Mouse (Mus musculus) c-Kit-positive CD71-negative TER-119-negative erythroid progenitor cells, embryonic 14.5 days (primary cell): ENCODE measurements at regions not wholly inside any gene's neighbourhood (a gene's known extent, or its start where the extent isn't known, plus 50 kb on each side); places are given as distances from the start of the nearest gene placed in this dataset.

Experiments used
- DNase-seq: peaks from one replicate; pipeline ENCODE4 v3.0.0-alpha.2; 2013; ENCODE audit warnings: low read depth

DNA sequence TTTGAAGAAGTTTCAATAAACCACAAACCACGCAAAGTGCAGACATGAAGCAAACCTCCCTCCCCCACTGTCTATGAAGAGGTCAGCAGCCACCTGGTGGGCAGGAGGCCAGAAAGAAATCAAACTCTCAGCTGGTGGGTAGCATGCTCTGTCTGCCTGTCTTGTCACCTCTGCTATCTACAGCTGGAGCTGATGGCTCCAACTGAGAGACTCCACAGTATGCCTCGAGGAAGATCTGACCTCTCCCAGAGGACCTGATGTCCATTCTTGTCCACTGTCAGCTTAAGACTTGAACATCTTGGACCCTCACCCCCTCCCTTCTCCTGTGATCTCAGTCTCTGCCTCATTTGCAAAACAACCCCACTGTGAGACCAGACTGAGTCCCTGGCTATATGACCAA lies 585.0 kb upstream of the Cdh11 start:
- DNase-seq, result no peak

DNA sequence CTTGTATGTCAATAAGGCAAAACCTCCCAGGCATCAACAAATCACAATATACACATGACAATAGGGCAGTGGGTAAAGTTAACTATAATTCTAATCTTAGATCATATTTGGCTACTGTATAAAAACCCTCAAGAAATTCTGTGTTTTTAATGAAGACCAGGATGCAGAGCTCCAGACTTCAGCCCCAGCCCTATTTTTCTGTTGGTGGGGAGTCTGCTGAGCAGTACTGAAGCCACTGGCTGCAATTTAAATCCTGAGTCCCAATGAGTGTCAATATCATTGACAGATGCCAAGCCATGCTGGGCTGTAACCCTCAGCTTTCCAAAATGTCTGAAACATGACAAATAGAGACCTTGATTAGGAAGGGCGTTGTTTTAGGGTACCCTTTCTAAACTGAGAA lies 587.6 kb upstream of the Cdh11 start:
- DNase-seq, result no peak

- DNase-seq, result no peak
Measured at GRCm38 (mm10) chr8:103374151-103374550, 588.7 kb upstream of the Cdh11 start.

GRCm38 (mm10) chr8:103378545-103378944 lies 593.1 kb upstream of the Cdh11 start:
- no peak for DNase-seq

- no peak for DNase-seq
Measured at GRCm38 (mm10) chr8:103381575-103381974, 596.1 kb upstream of the Cdh11 start.

DNA sequence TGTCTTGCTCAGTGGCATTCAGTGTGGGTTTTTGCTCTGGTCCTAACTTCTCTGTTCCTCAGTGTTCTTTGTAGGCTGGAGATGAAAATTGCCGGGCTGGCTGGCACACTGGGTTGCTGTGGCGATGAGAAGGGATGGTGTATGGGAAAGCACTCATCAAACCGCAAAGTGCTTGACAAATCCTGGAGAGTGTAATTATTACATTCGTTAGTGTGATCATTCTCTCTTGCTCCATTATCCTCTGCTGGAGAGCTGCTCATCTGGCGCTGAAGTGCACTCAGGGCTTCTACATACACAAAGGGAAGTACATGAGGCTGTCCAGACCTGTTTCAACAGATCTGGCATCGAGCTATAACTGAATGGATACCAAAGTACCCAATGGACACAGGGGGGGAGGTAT lies 605.9 kb upstream of the Cdh11 start:
- DNase-seq, result no peak

GRCm38 (mm10) chr8:103395316-103395715 lies 609.9 kb upstream of the Cdh11 start:
- no peak for DNase-seq

- DNase-seq, result no peak
Measured at GRCm38 (mm10) chr8:103398179-103398578, 612.7 kb upstream of the Cdh11 start.

DNA sequence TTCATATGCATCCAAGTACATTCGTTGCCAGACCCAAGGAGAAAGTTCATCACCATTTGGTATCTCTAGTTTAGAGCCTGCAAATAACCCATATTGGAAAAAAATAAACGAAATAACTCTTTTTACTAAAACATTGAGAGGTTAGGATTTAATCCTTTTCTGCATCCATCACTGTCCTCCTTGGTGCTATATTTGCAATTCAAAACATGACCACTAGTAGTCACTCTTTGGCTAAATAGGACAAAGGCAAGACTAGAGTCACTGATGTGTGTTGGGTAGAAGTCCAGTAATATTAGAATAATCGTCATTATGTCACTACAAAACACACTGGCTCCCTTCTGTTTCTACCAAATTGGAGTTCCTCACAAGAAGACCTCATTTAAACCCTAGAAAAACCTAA lies 614.0 kb upstream of the Cdh11 start:
- DNase-seq, result no peak

GRCm38 (mm10) chr8:103400143-103400542 lies 614.7 kb upstream of the Cdh11 start:
- no peak for DNase-seq

DNA sequence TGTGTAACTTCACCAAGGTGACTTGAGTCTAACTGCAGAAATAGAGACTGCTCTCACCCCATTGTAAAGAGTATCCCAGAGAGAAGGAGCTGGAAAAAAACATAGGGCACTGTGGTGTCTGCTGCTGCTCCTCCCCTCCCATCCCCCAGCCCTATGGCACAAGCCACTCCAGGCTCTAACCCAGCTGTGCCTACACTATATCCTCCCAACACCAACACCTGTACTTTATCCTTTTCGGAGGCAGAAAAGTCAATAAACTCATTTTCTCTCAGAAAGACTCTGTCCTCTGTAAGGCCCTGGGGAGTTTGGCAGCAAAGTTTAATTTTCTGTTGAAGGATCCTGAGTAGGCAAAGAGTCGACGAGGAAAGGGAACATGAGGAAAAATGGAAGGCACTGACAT lies 617.3 kb upstream of the Cdh11 start:
- no peak for DNase-seq

GRCm38 (mm10) chr8:103403826-103404225 lies 618.4 kb upstream of the Cdh11 start:
- no peak for DNase-seq

GRCm38 (mm10) chr8:103405787-103406186 lies 620.3 kb upstream of the Cdh11 start:
- DNase-seq, result no peak

DNA sequence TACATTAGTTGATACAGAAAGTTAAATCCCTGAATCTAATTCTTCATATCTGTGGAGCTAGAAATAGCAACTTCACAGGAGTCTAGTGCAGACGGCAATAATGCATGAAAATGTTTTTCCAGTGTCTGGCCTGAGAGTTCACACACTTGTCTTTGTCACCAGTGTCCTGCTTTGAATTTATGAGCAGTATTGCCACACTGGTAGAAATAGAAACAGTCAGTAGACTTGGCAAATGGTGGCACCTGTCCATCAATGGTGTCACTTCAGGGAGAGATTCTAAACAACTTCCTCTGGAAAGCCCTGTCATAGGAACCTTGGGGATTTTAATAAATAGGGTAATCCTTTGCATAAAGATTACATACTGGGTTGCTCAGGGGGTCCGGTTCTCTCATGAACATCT lies 621.5 kb upstream of the Cdh11 start:
- no peak for DNase-seq

DNA sequence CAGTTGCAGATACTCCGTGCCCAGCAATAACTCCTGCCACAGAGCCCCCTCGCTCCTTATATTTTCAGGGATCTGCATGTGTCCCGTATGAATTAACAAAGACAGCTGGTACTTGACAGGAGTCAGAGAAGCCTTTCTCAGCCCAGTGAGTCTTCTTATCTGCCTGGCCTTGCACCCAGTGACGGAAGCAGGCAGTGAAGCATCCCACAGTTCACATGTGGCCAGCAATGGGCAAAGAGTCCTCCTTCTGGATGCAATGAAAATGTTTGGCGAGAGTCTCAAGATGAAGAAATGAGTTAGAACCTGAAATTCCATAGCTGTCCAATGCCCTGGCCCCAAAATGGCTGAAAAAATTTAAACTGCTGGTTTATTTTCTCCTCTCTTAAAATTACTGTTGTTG lies 622.2 kb upstream of the Cdh11 start:
- DNase-seq, result no peak

DNA sequence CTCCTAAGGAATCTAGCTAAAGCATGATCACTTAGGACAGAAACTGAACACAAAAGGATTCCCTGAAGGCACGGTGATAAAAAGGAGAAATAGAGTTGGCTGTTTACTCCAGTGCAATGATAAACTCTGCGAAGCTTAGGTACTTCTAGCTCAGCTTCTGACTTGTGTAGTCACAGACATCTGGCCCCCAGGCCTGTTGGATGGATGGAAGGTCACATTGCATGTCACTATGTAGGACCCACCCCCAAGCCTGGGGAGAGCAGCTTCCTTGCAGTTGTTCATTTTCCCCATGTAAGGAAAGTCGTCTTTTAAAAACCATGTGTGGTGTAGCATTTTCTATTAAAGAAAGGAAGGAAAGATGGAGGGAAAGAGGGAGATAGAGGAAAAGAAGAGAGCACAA lies 623.0 kb upstream of the Cdh11 start:
- DNase-seq, result no peak

- no peak for DNase-seq
Measured at GRCm38 (mm10) chr8:103409121-103409551, 623.7 kb upstream of the Cdh11 start.

DNA sequence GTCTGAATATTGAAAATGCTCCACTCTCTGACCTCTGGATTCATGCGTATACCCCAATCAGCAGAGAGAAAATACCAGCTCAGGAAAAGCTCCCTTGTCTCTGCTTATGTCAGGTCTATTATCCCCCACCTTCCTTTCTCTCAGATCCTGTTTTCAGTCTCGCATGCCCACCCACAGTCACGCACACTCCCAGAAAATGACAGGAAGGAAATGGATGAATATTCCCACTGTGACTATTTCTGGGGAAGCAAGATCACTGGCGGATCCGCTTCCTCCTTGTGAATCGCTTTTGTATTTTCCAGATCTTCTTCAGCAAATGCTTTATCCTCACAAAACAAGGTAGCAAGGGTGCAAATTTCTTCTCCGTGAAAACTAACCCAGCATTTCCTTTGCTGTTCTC lies 627.3 kb upstream of the Cdh11 start:
- DNase-seq, result no peak

DNA sequence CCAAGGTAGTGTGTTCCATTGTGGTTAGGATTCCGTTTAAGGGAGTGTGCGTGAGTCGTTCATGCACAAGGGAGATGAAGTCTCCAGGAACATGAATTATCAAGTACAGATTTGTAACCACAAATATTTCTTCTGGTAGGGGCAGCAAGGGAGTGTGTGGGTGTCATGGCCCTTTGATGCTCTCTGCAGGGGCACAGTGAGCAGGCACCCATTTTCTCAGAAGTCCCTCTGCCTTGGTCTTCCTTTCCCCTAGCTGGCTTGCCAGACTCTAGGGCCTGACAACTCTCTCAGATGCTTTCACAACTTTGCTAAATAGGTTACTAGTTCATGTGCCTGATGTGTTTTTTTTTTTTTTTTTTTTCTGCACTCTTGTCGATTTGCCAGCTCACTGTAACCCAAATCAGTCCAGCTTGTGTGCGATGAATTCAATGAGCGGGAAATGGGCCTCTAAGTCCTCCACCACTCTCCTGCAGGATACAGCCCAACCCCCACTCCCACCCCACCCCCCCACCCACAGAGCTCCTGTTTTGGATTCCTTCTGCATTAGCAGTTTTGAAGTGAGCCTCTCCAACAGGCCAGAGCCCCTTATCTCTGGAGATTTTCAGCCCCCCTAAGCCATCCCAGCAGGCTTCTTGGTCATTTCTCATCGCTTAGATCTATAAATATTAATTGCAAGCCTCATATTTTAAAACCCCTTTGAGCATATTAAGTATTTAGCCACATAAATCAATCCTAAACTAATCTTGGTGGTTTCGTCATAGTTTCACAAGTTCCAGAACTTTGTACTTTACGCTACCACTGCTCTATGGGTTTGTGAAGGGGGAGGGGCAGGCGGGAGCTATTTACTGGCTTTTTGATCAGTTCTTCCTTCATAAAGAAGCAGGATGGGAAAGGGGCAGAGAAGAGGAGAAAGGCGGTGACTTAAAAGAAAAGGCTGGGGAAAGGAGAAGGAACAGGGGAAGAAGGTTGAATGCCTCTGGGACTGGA lies 628.4 kb upstream of the Cdh11 start:
- DNase-seq, result no peak

DNA sequence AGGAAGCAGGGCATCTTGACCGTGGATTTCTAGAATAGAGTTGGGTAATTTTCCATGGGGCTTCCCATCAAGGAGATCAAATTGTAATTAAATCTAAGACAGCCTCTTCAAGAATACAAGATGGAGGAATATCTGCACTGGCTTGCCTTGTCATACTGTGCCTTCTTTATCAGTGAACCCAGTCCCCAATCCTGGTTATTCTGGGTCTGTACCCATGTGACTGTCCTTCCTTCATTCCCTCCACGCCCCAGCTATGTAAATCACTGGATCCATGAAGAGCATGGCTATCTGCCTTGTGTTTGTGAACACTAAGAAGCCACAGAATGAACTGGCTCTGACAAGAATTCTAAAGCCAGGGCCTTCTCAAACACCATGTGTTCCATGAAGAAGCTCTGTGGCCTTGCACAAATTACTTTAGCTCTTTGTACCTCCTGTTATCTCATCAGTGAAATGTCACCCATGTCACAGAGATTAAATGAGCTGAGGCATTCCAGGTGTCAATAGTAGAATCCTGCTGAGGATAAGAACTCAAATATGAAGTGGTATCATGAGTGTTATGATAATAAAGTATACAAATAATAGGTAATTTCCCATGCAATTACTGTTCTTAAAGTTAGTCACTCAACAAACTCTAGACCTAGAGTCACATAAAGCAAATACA lies 637.0 kb upstream of the Cdh11 start:
- no peak for DNase-seq

DNA sequence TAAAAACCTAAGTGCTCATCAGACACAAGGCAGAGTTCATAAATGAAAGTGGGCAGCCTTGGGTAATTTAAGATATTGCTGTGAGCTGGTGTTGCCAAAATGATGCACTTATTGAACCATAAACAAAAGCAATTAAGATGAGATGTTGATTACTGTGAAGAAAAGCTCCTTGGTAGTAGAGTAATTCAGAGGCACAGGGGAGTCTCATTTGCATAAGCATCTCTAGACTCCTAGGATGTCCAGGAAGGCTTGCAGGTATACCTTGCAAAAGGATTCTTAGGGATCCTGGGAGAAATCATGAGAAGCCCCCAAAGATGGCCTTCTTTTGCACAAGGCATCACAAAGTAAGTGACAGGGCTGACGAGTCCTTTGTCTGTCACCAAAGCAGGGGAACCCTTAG lies 640.5 kb upstream of the Cdh11 start:
- no peak for DNase-seq

- no peak for DNase-seq
Measured at GRCm38 (mm10) chr8:103430874-103431492, 645.5 kb upstream of the Cdh11 start.

DNA sequence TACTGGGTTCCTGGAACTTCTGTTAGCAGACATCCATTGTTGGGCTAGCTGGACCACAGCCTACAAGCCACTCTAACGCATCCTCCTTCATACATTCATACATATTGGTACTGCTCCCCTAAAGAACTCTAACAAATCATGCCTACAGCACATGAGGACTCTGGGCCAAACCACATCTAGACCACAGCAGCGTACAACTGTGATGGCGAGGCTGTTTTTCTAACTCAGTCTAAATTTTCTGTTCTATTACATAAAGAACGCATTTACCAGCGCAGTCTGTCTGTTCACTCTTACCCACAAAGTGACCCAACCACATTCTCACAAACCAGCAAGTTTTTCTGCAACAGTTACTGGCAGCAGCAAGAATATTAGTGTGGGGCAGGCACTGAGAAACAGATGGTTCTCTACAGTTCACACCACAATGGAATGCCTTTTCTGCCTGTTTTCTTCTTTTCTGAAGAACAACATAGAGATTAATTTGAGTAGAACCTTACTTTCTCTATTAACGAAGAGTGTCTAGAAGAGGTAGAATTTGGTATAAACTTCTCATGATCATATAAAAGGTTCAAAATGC lies 648.2 kb upstream of the Cdh11 start:
- no peak for DNase-seq
